ENCODE assay signal across 8 mouse cellular contexts in genomic region chr7:25181814-25182213, GRCm38 (mm10). TPM values are rescaled to one million over a fixed set of nuclear protein-coding genes. Genes with fewer than 3 reads are reported as not detected.
A peak's percentile ranks its signal among the peaks of the same experiment; 100 is the strongest.
DNase-seq lines count a peak whose midpoint lies in the region; ATAC-seq and TF ChIP-seq lines count a peak whose summit lies in the region.

No protein-coding gene starts in this region.

- peak overlapping the region; percentile 66 for H3K4me2 ChIP-seq in forebrain, postnatal 0 days (ENCODE audit: low read depth)

- H3K4me3 ChIP-seq in ES-Bruce4 (ENCODE audit: low read depth, low read length), result peak overlapping the region; percentile 7
- peak overlapping the region; percentile 29 for H3K4me3 ChIP-seq in forebrain, postnatal 0 days (ENCODE audit: low read depth, low read length)

- DNase-seq in cerebellum, postnatal 25 days, result peak; percentile 32 to 33
- DNase-seq in cerebellum, postnatal 14 days, result no peak
- DNase-seq in forebrain, postnatal 0 days, result peak; percentile 55
- no peak for DNase-seq in gastrocnemius, postnatal 25 days
- no peak for DNase-seq in adrenal gland, postnatal 36 days
- no peak for DNase-seq in frontal cortex, postnatal 25 days (ENCODE audit: low spot score in 2 of 2)

- H3K4me1 ChIP-seq in ES-Bruce4 (ENCODE audit: control insufficient read depth, insufficient read depth, low read length), result peaks cover 3% of the 10 kb centered on the region
- peaks cover 16% of the 10 kb centered on the region for H3K4me1 ChIP-seq in forebrain, postnatal 0 days (ENCODE audit: insufficient read depth)

- no peak for TF ChIP-seq POLR2A in ES-Bruce4 (IDR thresholded peaks at IDR 0.05; ENCODE audit: insufficient read depth, low read length)

- no peak overlapping the region for H3K27ac ChIP-seq in ES-Bruce4 (ENCODE audit: insufficient read depth, low read length)
- no peak overlapping the region for H3K27ac ChIP-seq in forebrain, postnatal 0 days (ENCODE audit: low read depth, low read length)

- 5% methylated on average over 21 of the region's 21 CpGs for WGBS in forebrain, postnatal 0 days

- H3K27me3 ChIP-seq in ES-Bruce4 (ENCODE audit: control insufficient read depth, insufficient read depth, low read length, poor library complexity, severe bottlenecking), result peaks cover 19% of the 10 kb centered on the region
- peaks cover 8% of the 10 kb centered on the region; the same call in 1 of the 2 replicates for H3K27me3 ChIP-seq in forebrain, postnatal 0 days (ENCODE audit: insufficient read depth, low read length)

- no peaks in the 10 kb centered on the region for H3K9me3 ChIP-seq in ES-Bruce4 (replicated peaks; ENCODE audit: control insufficient read depth, insufficient read depth, low read length, poor library complexity, severe bottlenecking)
- no peaks in the 10 kb centered on the region for H3K9me3 ChIP-seq in forebrain, postnatal 0 days (ENCODE audit: low read length)

- no peaks in the 10 kb centered on the region for H3K36me3 ChIP-seq in ES-Bruce4 (ENCODE audit: control insufficient read depth, insufficient read depth, low read length, poor library complexity, severe bottlenecking)
- H3K36me3 ChIP-seq in forebrain, postnatal 0 days (ENCODE audit: insufficient read depth), result no peaks in the 10 kb centered on the region

- 0 out of 2 replicates have a peak overlapping the region, but pooled peaks have one; percentile 20 for H3K9ac ChIP-seq in ES-Bruce4 (ENCODE audit: low read depth, poor library complexity, severe bottlenecking)
- H3K9ac ChIP-seq in forebrain, postnatal 0 days, result no peak overlapping the region

- ATAC-seq in forebrain, postnatal 0 days, result no peak
- peak; percentile 12 for ATAC-seq in megakaryocyte progenitor cell, adult 5-6 weeks (replicated peaks; ENCODE audit: poor library complexity)

- no peak for TF ChIP-seq EP300 in ES-Bruce4 (IDR thresholded peaks at IDR 0.05; ENCODE audit: insufficient read depth, low read depth, low read length)

- no peak for TF ChIP-seq CTCF in ES-Bruce4 (IDR thresholded peaks at IDR 0.05; ENCODE audit: low read depth, low read length)
- no peak for TF ChIP-seq CTCF in forebrain, postnatal 0 days (IDR thresholded peaks at IDR 0.05; ENCODE audit: low read depth)

RNA-seq across cellular contexts. Expression of gene Pou2f2, which starts 2.3 kb away (rescaled TPM):
- 1.8 and 2.1 TPM in 2 replicates for polyA plus RNA-seq in ES-Bruce4 (2011; ENCODE audit: insufficient read depth, insufficient read length, low read depth, missing spikeins)
- total RNA-seq in forebrain, postnatal 0 days (2014; rRNA removed), result 5.8 and 6.0 TPM in 2 replicates
- 9.8 and 21.2 TPM in 2 replicates for polyA plus RNA-seq in forebrain, postnatal 0 days (2015; fragmentation: Nextera tagmentation; extraction: Ambion mirVana)
- 13.8 and 18.1 TPM in 2 replicates for total RNA-seq in megakaryocyte progenitor cell, adult 5-6 weeks (2015)
- total RNA-seq in megakaryocyte progenitor cell, adult 5-6 weeks (2017), result 2.1 and 4.1 TPM in 2 replicates
- under 1 TPM; 0.08 to 0.21 TPM for total RNA-seq in gastrocnemius, postnatal 25 days (2021)
- 1 to 10 TPM in 1 of 2 experiments, under 1 TPM in 1; 0.86 to 1.3 TPM for total RNA-seq in adrenal gland, postnatal 36 days (2021)

RNA-seq across cellular contexts. Expression of gene Dedd2, which starts 38.6 kb away (rescaled TPM):
- polyA plus RNA-seq in ES-Bruce4 (2011; ENCODE audit: insufficient read depth, insufficient read length, low read depth, missing spikeins), result 9.6 and 10.2 TPM in 2 replicates
- total RNA-seq in forebrain, postnatal 0 days (2014; rRNA removed), result 23.4 and 25.3 TPM in 2 replicates
- polyA plus RNA-seq in forebrain, postnatal 0 days (2015; fragmentation: Nextera tagmentation; extraction: Ambion mirVana), result 14.9 and 17.3 TPM in 2 replicates
- total RNA-seq in megakaryocyte progenitor cell, adult 5-6 weeks (2015), result 10.7 and 11.0 TPM in 2 replicates
- total RNA-seq in megakaryocyte progenitor cell, adult 5-6 weeks (2017), result 14.5 and 17.2 TPM in 2 replicates
- 1 to 10 TPM; 7.2 to 7.9 TPM for total RNA-seq in gastrocnemius, postnatal 25 days (2021)
- 10 to 100 TPM; 16.7 to 17.7 TPM for total RNA-seq in adrenal gland, postnatal 36 days (2021)

RNA-seq across cellular contexts. Expression of gene Zfp526, which starts 39.4 kb away (rescaled TPM):
- 6.5 and 7.2 TPM in 2 replicates for polyA plus RNA-seq in ES-Bruce4 (2011; ENCODE audit: insufficient read depth, insufficient read length, low read depth, missing spikeins)
- 5.0 and 8.3 TPM in 2 replicates for total RNA-seq in forebrain, postnatal 0 days (2014; rRNA removed)
- polyA plus RNA-seq in forebrain, postnatal 0 days (2015; fragmentation: Nextera tagmentation; extraction: Ambion mirVana), result 0.59 and 0.98 TPM in 2 replicates
- 7.2 and 7.6 TPM in 2 replicates for total RNA-seq in megakaryocyte progenitor cell, adult 5-6 weeks (2015)
- 7.5 and 7.6 TPM in 2 replicates for total RNA-seq in megakaryocyte progenitor cell, adult 5-6 weeks (2017)
- total RNA-seq in gastrocnemius, postnatal 25 days (2021), result 1 to 10 TPM; 4.6 to 5.2 TPM
- total RNA-seq in adrenal gland, postnatal 36 days (2021), result 1 to 10 TPM; 9.3 to 9.4 TPM

RNA-seq across cellular contexts. Expression of gene Gsk3a, which starts 55.8 kb away (rescaled TPM):
- polyA plus RNA-seq in ES-Bruce4 (2011; ENCODE audit: insufficient read depth, insufficient read length, low read depth, missing spikeins), result 77.3 and 84.3 TPM in 2 replicates
- 150 and 154 TPM in 2 replicates for total RNA-seq in forebrain, postnatal 0 days (2014; rRNA removed)
- polyA plus RNA-seq in forebrain, postnatal 0 days (2015; fragmentation: Nextera tagmentation; extraction: Ambion mirVana), result 21.0 and 21.5 TPM in 2 replicates
- total RNA-seq in megakaryocyte progenitor cell, adult 5-6 weeks (2015), result 84.9 and 93.2 TPM in 2 replicates
- 57.8 and 60.3 TPM in 2 replicates for total RNA-seq in megakaryocyte progenitor cell, adult 5-6 weeks (2017)
- total RNA-seq in gastrocnemius, postnatal 25 days (2021), result 10 to 100 TPM; 59.5 to 66.2 TPM
- total RNA-seq in adrenal gland, postnatal 36 days (2021), result 10 to 100 TPM; 93.3 to 96.7 TPM

Comparison
In these comparisons a context has a peak if more than half of its experiments do, and no peak if none do; other contexts are left out.
1. DNase-seq: peak in cerebellum, postnatal 25 days (2 of 2) and forebrain, postnatal 0 days (single experiment); none in cerebellum, postnatal 14 days (0 of 2), gastrocnemius, postnatal 25 days (single experiment), adrenal gland, postnatal 36 days (0 of 2) and frontal cortex, postnatal 25 days (0 of 2).